Mouse (Mus musculus) yolk sac, embryonic 10.5 days (tissue): ENCODE data around the gene Tmem168.

ENCODE experiments used
- DNase-seq: peaks from one replicate; pipeline ENCODE4 v3.0.0-alpha.2; 2017; ENCODE audit warnings: low spot score

The Tmem168 gene

DNA sequence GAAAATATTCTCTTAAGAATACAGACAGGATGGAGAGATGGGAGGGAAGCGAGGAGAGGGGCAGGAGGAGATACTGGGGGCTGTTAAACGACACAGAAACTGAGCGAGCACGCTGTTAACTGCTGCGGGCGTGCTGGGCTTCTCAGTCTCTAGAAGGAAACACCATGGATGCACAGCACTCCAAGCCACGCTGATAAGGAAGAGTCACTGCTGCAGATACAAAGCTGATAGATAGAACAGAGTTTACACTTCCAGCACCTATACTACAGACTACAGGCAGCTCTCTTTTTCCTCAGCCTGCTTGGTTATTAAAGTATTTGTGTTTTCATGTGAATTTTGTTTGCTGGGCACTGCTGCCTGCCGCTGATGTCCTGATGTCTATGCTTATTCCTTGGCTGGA is 21.7 kb downstream of the Tmem168 start:
- DNase-seq, result no peak

DNA sequence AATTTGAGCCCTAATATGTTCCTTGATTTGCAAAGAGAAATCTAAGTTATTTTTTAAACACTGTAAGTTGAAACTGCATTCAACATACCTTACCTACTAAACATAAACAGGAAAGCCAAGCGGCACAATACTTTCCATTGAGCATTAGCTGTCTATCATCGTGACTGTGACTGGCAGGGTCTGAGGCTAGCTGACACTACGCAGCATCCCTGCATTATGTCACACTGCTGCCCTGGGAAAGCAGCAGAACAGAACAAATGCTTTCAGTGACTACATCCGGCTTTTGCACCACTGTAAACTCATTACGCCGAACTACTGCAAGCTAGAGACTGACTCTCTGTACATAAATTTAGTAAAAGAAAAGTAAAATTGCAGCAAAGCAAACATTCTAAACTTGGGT is 23.1 kb downstream of the Tmem168 start:
- DNase-seq, result no peak

DNA sequence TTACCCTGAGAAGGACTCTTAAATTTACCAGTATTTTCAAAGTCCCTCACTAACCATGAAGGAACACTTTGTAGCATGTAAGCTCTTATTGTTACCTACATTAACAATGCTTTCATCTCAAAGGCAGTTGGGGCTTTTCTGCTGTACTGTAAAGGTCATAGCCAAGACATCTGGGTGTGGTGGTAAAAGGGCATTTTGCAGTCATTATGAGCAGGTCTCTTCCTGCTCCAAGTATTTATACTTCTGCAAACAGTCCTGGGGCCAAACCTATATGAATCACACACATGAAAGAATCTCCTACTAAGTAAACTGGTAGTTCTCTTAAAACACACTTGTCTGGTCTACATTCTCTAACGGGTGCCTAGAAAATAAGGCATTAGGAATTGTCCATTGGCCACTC is 25.8 kb downstream of the Tmem168 start:
- DNase-seq, result no peak

GRCm38 (mm10) chr6:13565734-13566133 is 42.2 kb downstream of the Tmem168 start:
- DNase-seq, result no peak

- no peak for DNase-seq
These were observed 52.6 kb downstream of the Tmem168 start for GRCm38 (mm10) chr6:13555266-13555665.

GRCm38 (mm10) chr6:13541761-13542160 is 66.1 kb downstream of the Tmem168 start:
- no peak for DNase-seq

GRCm38 (mm10) chr6:13537275-13537964 is 70.5 kb downstream of the Tmem168 start:
- no peak for DNase-seq
